Mouse (Mus musculus): Measurements from ENCODE around the gene Gucy1b1.

The Gucy1b1 gene

GRCm38 (mm10) chr3:82074201-82074851 lies at the start of gene Gucy1b1:
Gucy1b1 (minus strand) TSS chr3:82074689.
- peak; percentile 56 to 65 for DNase-seq (ENCODE audit: inconsistent age in 2 of 2, low spot score in 1 of 2)

- peak in 1 of 2 experiments; percentile 53 for DNase-seq (ENCODE audit: inconsistent age in 2 of 2, low spot score in 1 of 2)
Measured at GRCm38 (mm10) chr3:82118916-82119315, 44.4 kb upstream of the Gucy1b1 start.

DNA sequence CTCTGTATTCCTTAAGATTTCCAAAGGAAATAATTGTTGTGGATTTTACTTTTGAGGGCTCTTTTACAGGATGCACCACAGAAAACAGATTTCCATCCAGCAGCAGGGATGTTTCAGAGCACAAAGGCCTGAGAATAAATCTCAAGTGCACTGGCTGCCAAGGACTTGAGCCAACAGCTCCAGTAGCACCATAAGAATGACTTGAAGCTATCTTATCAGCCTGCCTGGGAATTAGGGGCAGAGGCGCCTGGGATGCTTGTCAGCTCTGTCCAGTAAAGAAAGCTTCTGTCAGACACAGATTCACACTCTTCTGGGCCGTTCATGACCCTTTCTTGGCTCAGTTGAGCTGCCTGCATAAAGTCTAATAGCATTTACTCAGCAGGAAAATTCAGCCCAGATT lies 38.0 kb upstream of the Gucy1b1 start:
- peak; percentile 21 to 39 for DNase-seq (ENCODE audit: inconsistent age in 2 of 2, low spot score in 1 of 2)

DNA sequence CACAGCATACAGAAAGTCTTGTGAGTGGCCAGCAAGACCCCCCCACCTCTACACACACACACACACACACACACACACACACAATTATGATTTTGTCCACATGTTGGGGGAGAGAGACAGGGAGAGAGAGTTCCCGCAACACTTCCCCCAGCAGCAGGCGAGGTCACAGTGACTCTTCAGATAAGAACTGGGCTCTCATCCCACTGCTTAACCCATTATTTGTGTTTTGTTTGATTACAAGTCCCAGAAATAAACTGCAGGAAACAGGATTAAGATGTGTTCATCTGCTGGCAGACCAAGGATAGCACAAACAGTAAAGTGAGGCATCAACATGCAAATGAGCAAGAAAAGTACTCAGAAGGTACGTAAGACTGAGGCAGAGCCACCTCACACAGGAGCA lies 37.5 kb upstream of the Gucy1b1 start:
- DNase-seq (ENCODE audit: inconsistent age in 2 of 2, low spot score in 1 of 2) = peak; percentile 36 to 65

GRCm38 (mm10) chr3:82108951-82109350 lies 34.5 kb upstream of the Gucy1b1 start:
- DNase-seq (ENCODE audit: inconsistent age in 2 of 2, low spot score in 1 of 2) = no peak

- no peak for DNase-seq (ENCODE audit: inconsistent age in 2 of 2, low spot score in 1 of 2)
Measured at GRCm38 (mm10) chr3:82104229-82104628, 29.7 kb upstream of the Gucy1b1 start.

- DNase-seq (ENCODE audit: inconsistent age in 2 of 2, low spot score in 1 of 2) = no peak
Measured at GRCm38 (mm10) chr3:82099127-82099526, 24.6 kb upstream of the Gucy1b1 start.

DNA sequence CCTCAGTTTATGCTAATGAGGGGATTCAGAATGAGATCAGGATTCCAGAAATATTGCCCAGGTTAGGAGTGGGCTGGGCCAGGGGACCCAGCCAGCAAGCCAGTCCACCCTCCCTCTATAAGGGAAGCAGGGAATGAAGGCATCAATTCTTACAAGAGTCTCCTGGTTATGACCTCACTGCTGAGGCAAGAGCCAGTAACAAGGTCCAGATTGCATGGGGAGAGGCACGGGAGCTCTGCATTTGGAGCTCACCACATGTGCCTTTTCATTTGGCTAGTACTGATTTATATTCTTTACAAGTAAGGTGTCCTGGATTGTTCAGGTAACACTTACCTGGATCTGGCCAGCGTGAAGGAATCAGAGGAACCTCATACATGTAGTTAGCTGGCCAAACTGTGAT lies 22.3 kb upstream of the Gucy1b1 start:
- no peak for DNase-seq (ENCODE audit: inconsistent age in 2 of 2, low spot score in 1 of 2)

GRCm38 (mm10) chr3:82073741-82074181 lies 728 bp downstream of the Gucy1b1 start:
- DNase-seq (ENCODE audit: inconsistent age in 2 of 2, low spot score in 1 of 2) = peak; percentile 31 to 56

DNA sequence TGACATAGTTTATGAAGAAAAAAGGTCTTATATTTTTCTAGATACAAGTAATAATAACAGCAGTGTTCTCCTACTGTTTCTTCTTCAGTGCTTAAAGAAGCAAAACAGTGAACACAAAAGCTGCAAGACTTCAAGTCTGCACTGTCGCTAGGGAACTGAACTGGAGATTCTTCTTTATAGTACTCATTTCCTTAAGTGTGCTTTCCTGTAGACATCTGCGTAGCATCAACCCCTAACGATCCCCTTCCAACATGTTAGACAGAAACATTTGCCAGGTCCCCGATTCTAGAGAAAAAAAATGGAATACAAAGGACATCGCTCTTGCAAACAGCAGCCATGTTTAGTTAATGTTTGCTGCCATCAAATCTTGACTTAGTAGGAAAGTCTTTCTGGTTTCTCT lies 6.7 kb downstream of the Gucy1b1 start:
- DNase-seq (ENCODE audit: inconsistent age in 2 of 2, low spot score in 1 of 2) = no peak

- DNase-seq (ENCODE audit: inconsistent age in 2 of 2, low spot score in 1 of 2) = no peak
Measured at GRCm38 (mm10) chr3:82061402-82062180, 12.9 kb downstream of the Gucy1b1 start.

DNA sequence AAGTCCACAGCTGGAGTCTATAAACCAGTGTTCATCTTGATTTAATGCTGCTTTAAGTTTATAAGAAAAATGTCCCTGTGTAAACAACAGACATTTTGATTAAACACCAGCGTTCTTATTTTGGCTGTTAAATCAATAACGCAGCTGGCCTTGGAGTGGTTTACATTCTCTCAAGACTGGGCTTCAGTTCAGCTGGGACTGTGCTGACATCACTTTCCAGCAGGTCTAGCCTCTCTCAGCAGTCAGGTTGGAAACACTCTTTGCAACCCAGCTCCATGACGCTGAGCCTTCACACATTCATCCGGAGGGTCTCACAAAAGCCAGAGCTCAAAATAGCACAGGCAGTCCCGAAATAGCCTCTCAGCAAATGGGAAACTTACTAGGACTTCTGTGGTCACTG lies 17.3 kb downstream of the Gucy1b1 start:
- DNase-seq (ENCODE audit: inconsistent age in 2 of 2, low spot score in 1 of 2) = no peak

- no peak for DNase-seq (ENCODE audit: inconsistent age in 2 of 2, low spot score in 1 of 2)
Measured at GRCm38 (mm10) chr3:82054283-82054974, 20.1 kb downstream of the Gucy1b1 start.

DNA sequence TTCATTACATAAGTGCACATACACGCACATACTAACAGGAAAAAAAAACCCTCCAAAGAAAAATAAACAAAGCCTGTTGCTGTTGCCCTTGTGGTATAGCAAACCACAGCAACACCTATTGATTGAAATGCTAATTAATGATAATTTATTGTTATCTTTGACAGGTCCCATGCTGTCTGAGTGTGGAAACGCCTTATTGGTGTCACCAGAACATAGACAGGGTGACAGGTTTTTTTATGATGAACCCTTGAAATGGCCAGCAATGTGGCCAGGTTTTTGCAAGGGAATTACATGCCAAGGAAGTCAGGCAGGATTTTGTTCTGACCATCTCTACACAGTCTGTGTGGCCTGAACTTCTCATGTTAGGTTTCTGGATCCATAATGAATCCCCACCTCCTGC lies 22.5 kb downstream of the Gucy1b1 start:
- DNase-seq (ENCODE audit: inconsistent age in 2 of 2, low spot score in 1 of 2) = no peak

DNA sequence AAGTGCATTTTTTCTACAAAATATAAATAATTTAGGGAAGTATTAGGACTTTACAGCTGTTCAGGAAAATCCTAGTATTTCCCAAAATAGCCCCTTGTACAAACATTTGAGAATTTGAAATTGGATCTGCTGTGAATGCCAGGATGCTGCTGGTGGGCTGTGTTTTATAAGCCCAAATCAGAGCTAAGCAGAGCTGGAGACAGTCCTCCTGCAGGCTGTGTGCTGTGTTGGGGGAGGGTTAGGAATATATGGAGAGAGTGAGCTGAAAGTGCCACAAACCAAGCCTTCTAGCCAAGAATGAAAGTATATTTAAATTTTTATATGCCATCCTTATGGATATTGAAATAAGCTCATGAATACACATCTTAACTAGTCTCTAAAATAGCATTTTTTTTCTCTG lies 23.0 kb downstream of the Gucy1b1 start:
- no peak for DNase-seq (ENCODE audit: inconsistent age in 2 of 2, low spot score in 1 of 2)

DNA sequence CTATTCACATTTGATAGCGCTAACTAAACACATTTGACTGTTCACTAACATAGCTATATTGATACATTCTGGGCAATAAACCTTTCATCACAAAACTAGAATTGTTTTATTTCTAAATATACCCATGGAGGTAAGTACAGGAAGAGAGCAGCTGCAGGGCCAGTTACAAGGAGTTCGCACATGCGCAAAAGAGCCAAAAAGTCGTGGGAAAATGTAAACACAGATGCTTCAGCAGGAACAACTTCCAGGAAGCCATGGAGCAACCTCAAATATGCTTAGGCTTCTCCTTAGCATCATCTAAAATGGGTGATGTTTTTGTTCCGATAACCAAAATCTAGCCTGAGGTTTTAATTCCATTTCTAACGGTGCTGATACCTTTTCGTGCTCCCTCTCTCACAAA lies 25.8 kb downstream of the Gucy1b1 start:
- DNase-seq (ENCODE audit: inconsistent age in 2 of 2, low spot score in 1 of 2) = no peak

DNA sequence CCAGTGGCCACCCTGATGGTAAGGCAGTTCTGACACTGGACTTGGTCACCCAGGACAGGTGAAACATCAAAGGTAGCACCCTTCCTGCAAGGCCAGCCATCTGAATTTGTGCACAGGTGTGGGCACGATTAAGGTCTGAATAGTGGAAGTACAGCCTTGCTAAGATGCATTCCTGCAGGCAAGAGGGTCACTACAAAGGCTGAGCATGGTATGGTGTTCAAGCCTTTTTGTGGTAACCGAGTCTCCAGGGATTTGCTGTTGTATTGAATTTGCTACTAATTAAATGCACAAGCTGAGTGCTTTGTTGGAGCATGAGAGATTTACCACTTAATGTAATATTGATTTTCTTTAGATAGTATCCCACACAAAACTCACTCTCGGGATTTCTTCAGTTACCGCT lies 26.4 kb downstream of the Gucy1b1 start:
- DNase-seq (ENCODE audit: inconsistent age in 2 of 2, low spot score in 1 of 2) = peak in 1 of 2 experiments; percentile 15

GRCm38 (mm10) chr3:82047100-82047753 lies 27.3 kb downstream of the Gucy1b1 start:
- peak; percentile 25 to 69 for DNase-seq (ENCODE audit: inconsistent age in 2 of 2, low spot score in 1 of 2)

DNA sequence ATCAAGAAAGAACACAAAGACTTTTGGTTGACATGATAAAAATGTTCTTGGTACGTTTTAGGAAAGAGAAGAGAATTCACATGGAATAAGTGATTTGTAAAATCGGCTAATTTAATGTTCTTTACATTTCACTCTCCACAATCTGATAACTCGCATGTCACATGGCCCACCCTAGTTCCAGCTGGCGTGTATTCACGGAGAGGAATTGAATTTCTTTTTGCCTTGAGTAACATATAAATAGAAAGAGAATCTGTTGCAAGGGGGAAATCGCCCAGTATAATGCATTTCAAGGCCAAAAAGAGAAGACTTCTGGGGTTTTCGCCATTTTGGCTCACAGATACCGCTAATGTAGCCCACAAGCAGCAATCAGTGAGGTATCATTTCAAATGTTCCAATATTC lies 28.4 kb downstream of the Gucy1b1 start:
- DNase-seq (ENCODE audit: inconsistent age in 2 of 2, low spot score in 1 of 2) = no peak

GRCm38 (mm10) chr3:82044902-82045301 lies 29.6 kb downstream of the Gucy1b1 start:
- DNase-seq (ENCODE audit: inconsistent age in 2 of 2, low spot score in 1 of 2) = no peak

GRCm38 (mm10) chr3:82043676-82044075 lies 30.8 kb downstream of the Gucy1b1 start:
- no peak for DNase-seq (ENCODE audit: inconsistent age in 2 of 2, low spot score in 1 of 2)

All from adrenal gland, adult (tissue).